Mouse (Mus musculus): ENCODE results near the gene Csde1. TPM values are rescaled to one million over a fixed set of nuclear protein-coding genes. Genes with fewer than 3 reads are reported as not detected.

The Csde1 gene
- 100 to 1,000 TPM; 252 to 270 TPM for total RNA-seq (2021)
- long read RNA-seq, experiment 1, full-length matches to known transcripts: 100 of 125 reads
- long read RNA-seq, experiment 1, partial matches to known transcripts: 17 of 125 reads
- long read RNA-seq, experiment 1, other reads (novel, unspliced or antisense): 8 of 125 reads
- long read RNA-seq, experiment 2, full-length matches to known transcripts: 108 of 128 reads
- long read RNA-seq, experiment 2, partial matches to known transcripts: 9 of 128 reads
- long read RNA-seq, experiment 2, other reads (novel, unspliced or antisense): 11 of 128 reads

DNA sequence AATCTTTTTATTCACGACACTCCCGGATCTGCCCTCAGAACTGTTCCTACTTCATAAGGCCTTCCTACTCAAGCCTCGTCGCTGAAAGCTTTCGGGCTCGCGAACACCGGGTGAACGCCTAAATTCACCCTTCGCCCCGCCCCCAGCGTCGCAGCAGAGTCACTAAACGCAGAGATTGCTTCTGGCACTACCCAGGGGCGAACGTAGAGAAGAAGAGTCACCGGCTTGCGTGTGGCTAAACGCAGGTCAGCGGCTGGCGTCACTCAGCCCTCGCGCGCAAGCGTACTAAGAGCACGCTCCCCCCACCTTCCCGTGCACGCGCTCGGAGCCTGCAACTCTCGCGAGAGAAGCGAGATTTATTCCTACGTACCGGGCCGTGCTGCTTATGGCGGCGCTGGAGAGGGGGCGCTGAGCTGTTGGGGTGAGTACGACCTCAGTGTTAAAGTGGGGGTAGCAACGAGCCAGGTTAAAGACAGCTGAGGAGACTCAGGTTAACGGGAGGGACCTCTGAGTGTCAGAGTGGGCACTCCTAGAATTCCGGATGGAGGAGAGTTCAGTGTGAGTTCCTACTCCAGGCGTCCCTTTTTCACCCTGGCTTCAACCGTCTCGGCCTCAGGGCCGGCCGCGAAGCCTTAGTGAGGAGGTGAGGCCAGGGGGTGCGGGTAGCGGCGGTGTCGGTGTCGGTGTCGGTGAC is at the start of gene Csde1:
Csde1 (plus strand) TSS at position 178 of the 694 bp plus-strand sequence.
- peak; percentile 95 to 98 for DNase-seq (ENCODE audit: low spot score in 2 of 2)

DNA sequence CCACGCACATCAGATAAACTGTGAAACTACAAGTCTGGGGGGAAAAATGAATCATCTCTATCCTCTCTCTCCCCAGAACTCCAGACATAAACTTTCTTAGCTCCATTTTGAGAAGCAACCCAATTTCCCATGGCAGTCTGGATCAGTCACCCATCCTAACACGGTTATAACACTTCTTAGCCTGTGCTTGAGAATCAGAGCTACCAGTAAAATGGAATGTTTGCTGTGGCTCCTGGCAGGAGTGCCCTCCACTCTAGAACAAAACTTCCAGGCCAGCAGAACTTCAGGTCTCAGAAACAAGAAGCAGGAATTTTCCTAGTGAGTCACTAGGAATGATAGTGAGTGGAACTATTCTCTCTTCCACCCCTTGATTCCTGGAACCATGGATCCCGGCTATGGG is 49.7 kb upstream of the Csde1 start:
- DNase-seq (ENCODE audit: low spot score in 2 of 2): no peak

DNA sequence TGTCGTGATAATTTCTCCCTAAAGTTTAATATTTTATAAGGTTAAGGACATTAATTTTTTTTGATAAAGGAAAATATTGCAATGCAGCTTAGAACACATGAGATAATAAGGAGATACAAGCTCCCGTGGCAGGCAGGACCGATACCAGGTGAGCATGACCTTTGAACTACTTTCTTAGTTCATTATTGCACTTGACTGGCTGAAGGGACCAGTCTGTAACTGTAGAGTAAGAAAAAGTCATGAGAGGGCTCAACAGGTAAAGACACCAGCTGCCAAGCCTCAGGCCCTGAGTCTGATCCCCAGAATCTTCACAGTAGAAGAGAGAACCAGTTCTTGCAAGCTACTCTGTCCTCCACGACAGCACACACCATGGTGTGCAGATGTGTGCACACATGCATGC is 43.3 kb upstream of the Csde1 start:
- DNase-seq (ENCODE audit: low spot score in 2 of 2): no peak

DNA sequence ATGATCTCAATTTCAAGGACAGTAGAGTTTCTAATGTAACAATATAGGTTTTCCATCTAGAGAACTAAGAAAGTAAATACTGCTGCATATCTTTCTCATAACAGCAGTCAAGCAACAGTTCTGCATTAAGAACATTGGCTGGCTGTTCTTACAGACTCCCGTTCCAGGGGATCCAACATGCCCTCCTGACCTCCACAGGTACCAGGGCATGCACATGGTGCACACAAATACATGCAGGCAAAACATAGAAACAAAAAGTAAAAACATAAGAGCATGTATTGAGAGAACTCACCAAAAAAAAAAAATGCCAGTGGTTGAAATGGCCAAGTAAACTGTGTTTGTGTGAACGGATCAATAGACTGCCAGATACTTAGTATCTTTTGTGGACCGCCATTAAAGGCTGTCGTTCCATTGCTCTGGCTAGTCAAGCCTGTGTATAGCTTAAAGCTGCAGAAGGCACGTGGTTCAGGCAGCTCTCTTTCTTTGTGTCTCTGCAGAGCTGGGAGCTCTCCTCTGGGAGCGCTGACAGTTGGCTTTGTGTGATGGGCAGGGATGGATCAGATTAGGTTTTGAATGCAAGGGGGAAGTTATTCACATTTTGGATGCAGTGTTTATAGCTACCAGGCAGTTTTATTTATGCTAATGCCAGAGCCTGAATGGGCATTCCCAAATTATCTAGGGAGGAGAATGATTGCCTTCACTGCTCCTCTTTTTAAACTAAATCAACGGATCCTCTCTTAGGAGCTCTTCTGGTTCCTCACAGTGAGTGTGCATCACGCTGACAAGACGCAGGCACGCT is 40.5 kb upstream of the Csde1 start:
- peak in 1 of 2 experiments; percentile 31 for DNase-seq (ENCODE audit: low spot score in 2 of 2)

DNA sequence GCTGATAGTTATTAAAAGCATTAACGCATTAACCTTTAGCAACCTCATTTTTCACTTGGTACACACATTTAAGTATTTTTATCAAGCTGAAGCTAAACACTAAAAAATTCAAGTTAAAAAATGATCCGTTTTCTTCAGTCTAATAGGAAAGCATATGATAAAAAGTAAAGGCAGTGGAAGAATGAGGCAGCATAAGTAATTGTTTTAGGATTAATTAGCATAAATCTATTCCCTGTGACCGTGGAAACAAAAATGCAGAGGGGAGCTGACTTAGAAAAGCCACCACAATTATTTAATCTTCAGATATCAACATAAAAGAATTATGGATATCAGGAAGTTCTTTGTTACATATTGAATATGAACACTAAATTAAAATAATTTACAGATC is 39.9 kb upstream of the Csde1 start:
- DNase-seq (ENCODE audit: low spot score in 2 of 2): no peak

DNA sequence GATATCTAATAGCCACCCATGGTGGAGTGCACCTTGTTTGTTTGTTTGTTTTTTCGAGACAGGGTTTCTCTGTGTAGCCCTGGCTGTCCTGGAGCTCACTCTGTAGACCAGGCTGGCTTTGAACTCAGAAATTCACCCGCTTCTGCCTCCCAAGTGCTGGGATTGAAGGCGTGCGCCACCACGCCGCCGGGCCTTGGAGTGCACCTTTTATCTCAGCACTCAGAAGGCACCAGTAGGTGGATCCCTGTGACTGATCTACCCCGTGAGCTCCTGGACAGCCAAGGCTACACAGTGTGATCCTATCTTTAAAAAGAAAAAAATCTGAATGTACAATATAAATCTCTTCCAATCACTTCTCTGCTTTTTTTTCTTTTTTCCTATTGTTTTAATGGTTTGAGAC is 29.2 kb upstream of the Csde1 start:
- no peak for DNase-seq (ENCODE audit: low spot score in 2 of 2)

DNA sequence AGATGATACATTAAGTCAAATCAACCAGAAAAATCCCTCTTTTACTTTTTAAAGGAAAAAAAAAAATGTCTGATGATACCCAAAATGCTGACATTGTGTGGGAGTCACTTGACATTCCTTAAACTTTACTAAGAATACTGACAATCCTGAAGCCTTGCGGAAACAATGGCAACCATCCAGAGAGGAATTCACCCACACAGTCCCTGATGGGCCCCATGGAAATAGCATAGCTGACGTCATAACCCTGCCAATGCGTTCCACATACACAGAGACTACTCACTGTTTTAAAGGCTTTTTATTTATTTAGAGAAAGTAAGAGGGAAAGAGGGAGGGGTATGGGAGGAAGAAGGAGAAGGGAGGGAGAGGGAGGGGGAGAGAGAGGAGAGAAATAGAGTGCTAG is 27.3 kb upstream of the Csde1 start:
- no peak for DNase-seq (ENCODE audit: low spot score in 2 of 2)

DNA sequence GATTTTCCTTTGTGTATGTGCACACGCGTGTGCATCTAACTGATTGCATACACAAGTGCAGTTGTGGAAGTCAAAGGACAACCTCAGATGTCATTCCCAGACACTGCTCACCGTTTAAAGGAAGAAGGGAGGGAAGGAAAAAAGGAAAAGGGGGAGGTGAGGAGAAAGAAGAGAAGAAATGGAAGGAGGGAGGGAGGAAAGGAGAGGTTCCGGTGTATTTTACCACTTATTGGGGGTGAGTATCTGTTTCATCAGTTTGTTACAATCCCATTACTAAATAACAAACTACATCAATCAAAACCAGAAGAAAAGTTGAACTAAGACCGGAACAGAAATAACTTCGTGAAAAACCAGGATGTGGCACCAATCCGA is 25.0 kb upstream of the Csde1 start:
- no peak for DNase-seq (ENCODE audit: low spot score in 2 of 2)

DNA sequence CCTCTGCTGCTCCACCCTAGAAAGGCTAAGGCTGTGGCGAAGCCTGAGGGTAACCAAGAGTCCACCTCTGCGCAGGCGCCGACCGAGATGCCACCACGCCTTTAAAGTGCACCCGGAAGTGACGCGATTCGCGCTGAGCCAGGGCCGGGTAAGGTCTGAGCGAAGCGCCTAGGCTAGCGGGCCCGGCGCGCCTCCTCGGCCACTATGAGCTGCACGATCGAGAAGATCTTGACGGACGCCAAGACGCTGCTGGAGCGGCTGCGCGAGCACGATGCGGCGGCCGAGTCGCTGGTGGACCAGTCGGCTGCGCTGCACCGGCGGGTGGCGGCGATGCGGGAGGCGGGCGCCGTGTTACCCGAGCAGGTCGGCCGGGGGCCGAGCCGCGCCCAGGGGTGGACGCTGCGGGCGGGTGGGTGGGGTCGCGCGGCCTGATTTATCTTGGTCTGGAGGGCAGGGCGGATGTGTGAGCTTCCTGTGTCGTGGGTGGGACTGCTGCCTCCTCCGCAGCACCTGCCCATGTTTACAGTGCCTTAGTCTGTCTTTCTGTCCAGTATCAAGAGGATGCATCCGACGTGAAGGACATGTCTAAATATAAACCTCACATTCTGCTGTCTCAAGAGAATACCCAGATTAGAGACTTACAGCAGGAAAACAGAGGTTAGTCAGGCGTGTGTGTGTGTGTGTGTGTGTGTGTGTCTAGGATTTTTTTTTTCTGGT is 24.5 kb upstream of the Csde1 start, which contains the start of gene Sike1:
Sike1 (plus strand) TSS at position 104 of the 717 bp plus-strand sequence.
- DNase-seq (ENCODE audit: low spot score in 2 of 2): peak; percentile 90 to 93

DNA sequence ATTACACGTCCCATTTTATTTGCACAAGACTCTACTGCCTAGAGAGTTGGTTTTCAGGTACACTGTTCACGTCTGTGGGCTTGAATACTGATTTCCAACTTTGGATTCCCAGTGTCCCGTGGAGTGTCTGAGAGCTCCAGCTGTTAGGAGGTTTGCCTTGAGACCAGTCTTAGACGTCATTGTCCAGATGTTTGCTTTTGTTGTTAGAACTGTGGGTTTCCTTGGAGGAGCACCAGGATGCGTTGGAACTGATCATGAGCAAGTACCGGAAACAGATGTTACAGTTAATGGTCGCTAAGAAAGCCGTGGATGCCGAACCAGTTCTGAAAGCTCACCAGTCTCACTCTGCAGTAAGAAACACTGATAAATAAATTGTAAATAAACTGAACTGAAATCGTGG is 23.2 kb upstream of the Csde1 start:
- DNase-seq (ENCODE audit: low spot score in 2 of 2): no peak

DNA sequence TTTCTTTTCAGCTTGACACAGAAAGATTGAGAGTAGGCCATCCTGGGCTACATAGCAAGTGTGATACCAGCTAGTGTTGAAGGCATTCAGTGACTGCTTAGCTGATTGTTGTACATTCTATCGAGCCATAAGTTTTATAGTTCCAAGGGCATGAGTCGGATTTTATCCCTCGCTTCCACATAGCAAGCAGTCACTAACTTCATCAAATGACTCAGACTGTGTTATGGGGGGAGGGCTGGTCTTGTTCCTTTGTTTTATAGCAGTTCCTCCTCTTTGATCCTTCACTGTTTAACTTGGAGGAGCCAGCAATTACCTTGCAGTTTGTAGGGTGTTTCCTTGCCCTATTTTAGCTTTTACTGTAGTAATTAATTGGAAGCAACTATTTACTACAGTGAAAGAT is 22.6 kb upstream of the Csde1 start:
- no peak for DNase-seq (ENCODE audit: low spot score in 2 of 2)

DNA sequence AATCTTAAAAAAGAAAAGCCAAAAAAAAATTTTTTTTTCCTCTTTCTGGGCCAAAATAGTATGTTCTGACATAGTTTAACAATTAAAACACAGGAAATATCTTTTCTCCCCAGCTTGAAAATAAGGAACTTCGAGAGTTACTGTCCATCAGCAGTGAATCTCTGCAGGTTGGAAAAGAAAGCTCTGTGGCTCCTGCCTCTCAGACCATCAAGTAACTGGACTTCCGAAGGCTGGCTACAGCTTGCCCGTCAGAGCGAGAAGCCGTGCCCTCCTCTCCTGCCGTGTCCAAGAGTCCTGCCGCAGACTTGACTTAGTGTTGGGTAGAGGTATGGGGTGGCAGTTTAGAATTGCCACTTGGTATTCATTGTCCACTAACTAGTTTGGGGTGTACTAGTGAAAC is 18.6 kb upstream of the Csde1 start:
- DNase-seq (ENCODE audit: low spot score in 2 of 2): no peak

DNA sequence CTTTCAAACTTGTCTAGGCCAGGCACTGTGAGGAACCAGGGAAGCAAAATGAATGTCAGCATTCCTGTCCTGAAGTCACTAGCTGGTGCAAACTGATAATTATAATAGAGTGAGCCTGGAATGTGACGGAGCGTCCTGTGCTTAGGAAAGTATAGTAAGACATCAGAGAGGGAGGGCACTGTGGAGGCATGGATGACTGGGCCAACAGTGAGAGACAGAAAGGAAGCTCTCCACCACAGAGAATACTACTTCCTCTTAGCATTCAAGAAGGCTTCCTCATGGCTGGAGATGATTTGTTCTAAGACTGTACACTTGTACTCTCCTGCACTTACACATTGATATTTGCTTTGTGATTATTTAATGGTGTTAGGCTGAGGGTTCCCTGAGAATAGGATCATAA is 2.9 kb upstream of the Csde1 start:
- DNase-seq (ENCODE audit: low spot score in 2 of 2): no peak

DNA sequence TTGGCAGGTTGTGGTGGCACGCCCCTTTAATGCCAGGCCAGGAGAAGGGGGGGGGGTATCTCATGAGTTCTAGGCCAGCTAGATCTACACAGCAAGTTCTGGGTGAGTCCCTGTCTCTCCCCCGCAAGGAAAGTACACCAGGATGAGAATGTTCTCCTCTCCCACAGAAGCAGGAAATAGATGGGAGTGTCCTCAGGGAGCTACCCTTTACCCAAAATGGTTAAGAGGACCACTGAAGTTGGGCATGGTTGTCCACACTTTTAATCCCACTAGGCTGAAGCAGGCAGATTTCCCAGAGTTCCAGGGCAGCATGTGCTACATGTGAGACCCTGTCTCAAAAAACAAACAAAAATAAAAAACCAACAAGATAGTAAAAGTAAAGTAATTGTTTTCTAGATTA is 764 bp upstream of the Csde1 start:
- no peak for DNase-seq (ENCODE audit: low spot score in 2 of 2)

DNA sequence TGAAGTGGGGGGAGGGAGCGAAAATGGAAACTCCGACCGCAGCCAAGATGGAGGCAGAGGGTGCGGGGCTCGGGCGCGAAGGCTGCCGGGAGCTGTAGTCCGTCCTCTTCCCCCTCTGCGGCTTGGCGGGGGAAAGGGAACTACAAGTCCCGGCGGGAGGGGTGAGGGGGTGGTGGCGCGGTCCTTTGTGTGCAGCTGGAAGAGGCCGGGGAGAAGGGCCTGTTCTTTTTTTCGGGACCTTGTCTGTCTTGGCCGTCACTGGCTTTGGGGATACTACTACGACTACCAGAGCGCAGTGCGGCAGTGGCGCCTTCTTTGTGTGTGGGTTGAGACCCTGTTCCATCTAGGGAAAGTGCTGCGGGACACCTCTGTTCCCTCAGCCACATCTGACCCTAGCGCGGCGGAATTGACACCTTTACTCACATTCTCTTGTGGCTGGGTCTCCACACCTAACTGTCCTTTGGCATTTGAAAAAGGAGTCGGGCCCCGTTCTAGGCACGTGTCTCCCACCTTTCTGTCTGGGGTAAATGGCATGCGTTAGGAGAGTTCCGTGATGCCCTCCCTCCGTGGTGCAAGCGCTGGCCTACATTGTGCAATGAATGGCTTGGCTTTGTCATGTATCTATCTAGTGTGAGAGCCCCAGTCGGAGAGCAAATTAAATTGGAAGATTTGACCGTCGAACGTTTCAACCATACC is 865 bp downstream of the Csde1 start:
- peak; percentile 88 to 92 for DNase-seq (ENCODE audit: low spot score in 2 of 2)

DNA sequence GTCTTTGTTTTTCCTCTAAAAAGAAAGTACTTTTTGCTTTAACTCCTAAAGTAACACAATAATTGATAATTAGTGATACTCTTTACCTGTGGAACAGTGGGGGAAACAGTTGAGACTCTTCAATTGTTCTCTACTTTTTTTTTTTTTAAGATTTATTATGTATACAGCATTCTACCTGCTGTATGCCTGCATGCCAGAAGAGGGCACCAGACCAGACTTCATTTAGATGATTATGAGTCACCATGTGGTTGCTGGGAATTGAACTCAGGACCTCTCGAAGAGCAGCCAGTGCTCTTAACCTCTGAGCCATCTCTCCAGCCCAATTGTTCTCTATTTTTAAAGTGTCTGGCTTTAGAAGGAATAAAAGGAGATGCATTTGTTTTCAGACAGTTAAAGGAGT is 5.9 kb downstream of the Csde1 start:
- no peak for DNase-seq (ENCODE audit: low spot score in 2 of 2)

DNA sequence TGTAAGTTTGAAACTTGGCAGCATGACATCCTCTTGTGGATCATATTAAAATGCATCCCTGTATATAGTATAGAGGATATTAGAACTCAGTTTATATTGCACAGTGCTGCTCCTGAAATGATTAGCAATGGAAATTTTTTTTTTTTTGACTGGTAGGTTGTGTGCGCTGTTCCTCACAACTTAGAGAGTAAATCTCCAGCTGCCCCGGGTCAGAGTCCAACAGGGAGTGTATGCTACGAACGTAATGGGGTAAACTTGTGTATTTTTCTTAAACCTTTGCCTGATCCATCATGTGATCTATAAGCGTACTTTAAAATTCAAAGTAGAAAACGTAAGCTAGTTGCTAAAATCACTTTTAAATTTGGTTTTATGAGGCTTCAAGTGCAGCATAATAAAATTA is 20.1 kb downstream of the Csde1 start:
- no peak for DNase-seq (ENCODE audit: low spot score in 2 of 2)

DNA sequence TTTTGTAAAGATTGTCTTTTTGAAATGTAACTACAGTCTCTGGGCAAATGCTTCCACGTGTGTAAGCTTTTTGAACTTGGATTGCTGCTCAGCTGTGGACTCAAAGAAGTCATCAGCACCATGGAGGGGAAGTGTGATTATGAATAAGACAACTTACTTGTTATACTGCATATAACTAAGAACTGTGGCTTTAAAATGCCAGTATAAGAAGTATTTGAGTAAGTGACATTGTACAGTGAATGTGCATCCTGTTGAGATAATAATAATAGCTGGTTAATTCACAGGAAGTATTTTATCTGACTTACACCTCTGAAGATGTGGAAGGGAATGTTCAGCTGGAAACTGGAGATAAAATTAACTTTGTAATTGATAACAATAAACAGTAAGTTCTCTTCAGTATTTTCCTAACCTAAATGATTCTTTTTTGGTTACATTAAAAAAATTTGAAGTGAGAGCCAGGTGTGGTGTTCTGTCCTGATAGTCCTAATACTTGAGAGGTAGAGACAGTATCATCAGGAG is 20.7 kb downstream of the Csde1 start:
- DNase-seq (ENCODE audit: low spot score in 2 of 2): no peak

DNA sequence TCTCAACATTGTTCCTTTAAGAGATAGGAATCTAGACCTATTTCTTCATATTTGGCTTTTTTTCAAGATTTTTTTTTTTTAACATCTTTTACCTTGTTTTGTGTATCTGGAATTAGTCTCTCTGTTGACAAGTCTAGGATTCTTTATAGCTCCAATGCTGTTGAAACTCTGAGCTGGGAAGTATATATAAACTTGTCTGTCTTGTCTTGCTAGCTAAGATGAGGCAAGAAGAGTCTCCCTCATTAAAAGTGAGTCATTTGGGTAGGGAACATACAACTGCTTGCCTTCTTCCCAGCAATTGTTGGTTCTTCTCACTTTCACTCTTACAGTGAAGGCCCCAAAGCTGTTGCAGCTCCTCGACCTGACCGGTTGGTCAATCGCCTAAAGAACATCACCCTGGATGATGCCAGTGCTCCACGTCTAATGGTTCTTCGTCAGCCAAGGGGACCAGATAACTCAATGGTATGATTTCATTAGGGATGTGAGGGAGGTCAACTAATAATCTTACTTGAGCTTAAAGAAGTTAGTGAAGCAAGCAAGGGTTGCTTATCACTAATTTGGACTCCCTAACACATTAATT is 35.9 kb downstream of the Csde1 start:
- DNase-seq (ENCODE audit: low spot score in 2 of 2): no peak

DNA sequence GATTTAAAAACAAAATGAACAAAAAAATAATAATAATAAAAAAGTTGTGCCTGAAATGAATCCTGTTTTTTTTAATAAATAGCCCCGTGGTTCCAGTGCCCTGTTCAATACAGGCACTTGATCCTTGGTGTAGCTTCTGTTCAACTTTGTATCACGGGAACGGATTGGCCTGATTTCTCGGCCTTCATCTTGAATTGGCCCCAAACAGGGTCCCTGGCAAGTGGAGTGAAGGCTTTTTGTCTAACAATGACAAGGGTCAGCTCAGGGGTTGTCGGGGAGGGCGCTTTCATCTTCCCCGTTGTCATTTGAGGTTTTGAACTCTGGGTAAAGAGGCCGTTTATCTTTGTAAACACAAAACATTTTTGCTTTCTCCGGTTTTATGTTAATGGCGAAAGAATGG is 37.5 kb downstream of the Csde1 start:
- DNase-seq (ENCODE audit: low spot score in 2 of 2): no peak
